Mouse (Mus musculus) myocyte (in vitro differentiated cells): ENCODE data around the gene Med9. TPM values are rescaled to one million over a fixed set of nuclear protein-coding genes. Genes with fewer than 3 reads are reported as not detected.
A peak's percentile ranks its signal among the peaks of the same experiment; 100 is the strongest.

Experiments
- H3K27me3 ChIP-seq: one replicate; pipeline ENCODE4 v1.6.1; 2011; ENCODE audit not compliant: control insufficient read depth, insufficient read depth, insufficient read length
- H3K36me3 ChIP-seq: one replicate; pipeline ENCODE4 v1.6.1; 2011; ENCODE audit not compliant: control insufficient read depth, insufficient read depth
- H3K4me2 ChIP-seq: one replicate; pipeline ENCODE4 v1.6.1; 2011; ENCODE audit warnings: low read depth, control low read depth
- H3K4me3 ChIP-seq: one replicate; pipeline ENCODE4 v1.5.1; 2011; ENCODE audit warnings: mild to moderate bottlenecking, control low read depth, moderate library complexity
- H3K79me2 ChIP-seq: one replicate; pipeline ENCODE4 v1.6.1; 2011; ENCODE audit not compliant: control insufficient read depth, insufficient read depth
- H3ac ChIP-seq: one replicate; pipeline ENCODE4 v1.6.1; 2011; ENCODE audit not compliant: control insufficient read depth, insufficient read length
- CEBPB ChIP-seq: IDR thresholded peaks from 2 replicates; pipeline ENCODE4 v1.6.1; 2011; ENCODE audit warnings: mild to moderate bottlenecking, moderate library complexity; ENCODE audit not compliant: poor library complexity, insufficient read depth, severe bottlenecking
- E2F4 ChIP-seq: IDR thresholded peaks from one replicate; pipeline ENCODE4 v1.6.1; 2011; ENCODE audit warnings: mild to moderate bottlenecking, control low read depth, moderate library complexity; ENCODE audit not compliant: insufficient read depth
- MAX ChIP-seq: IDR thresholded peaks from one replicate; pipeline ENCODE4 v1.6.1; 2011; ENCODE audit warnings: low read depth, mild to moderate bottlenecking, control low read depth
- MYOD1 ChIP-seq, 3 experiments: IDR thresholded peaks; one replicate each; pipeline ENCODE4 v1.6.1; 2011; ENCODE audit warnings: control low read depth in 2 of 3, low read depth in 2 of 3, mild to moderate bottlenecking in 2 of 3, moderate library complexity in 1 of 3; ENCODE audit not compliant: insufficient read length in 2 of 3, control insufficient read depth in 1 of 3
- MYOG ChIP-seq, 3 experiments: IDR thresholded peaks; one replicate each; pipeline ENCODE4 v1.6.1; 2011; ENCODE audit warnings: control low read depth in 2 of 3, low read depth in 2 of 3, mild to moderate bottlenecking in 2 of 3; ENCODE audit not compliant: insufficient read length in 2 of 3, control insufficient read depth in 1 of 3, insufficient read depth in 1 of 3
- POLR2A ChIP-seq: IDR thresholded peaks from one replicate; pipeline ENCODE4 v1.6.1; 2011; ENCODE audit warnings: low read depth, mild to moderate bottlenecking, control low read depth, moderate library complexity; ENCODE audit not compliant: insufficient read length
- POLR2AphosphoS2 ChIP-seq: IDR thresholded peaks from one replicate; pipeline ENCODE4 v1.6.1; 2011; ENCODE audit warnings: low read depth, control low read depth; ENCODE audit not compliant: insufficient read length
- REST ChIP-seq: IDR thresholded peaks from one replicate; pipeline ENCODE4 v1.6.1; 2011; ENCODE audit warnings: mild to moderate bottlenecking, control low read depth, moderate library complexity; ENCODE audit not compliant: insufficient read depth, insufficient read length
- SRF ChIP-seq: IDR thresholded peaks from one replicate; pipeline ENCODE4 v1.6.1; 2011; ENCODE audit warnings: low read depth; ENCODE audit not compliant: control insufficient read depth, insufficient read length
- TCF12 ChIP-seq: IDR thresholded peaks from one replicate; pipeline ENCODE4 v1.6.1; 2011; ENCODE audit warnings: mild to moderate bottlenecking, control low read depth; ENCODE audit not compliant: poor library complexity, insufficient read depth, severe bottlenecking
- TCF3 ChIP-seq: IDR thresholded peaks from one replicate; pipeline ENCODE4 v1.6.1; 2011; ENCODE audit warnings: low read depth, control low read depth; ENCODE audit not compliant: insufficient read length
- USF1 ChIP-seq: IDR thresholded peaks from one replicate; pipeline ENCODE4 v1.6.1; 2011; ENCODE audit warnings: low read depth, mild to moderate bottlenecking, control low read depth, moderate library complexity
- polyA plus RNA-seq: library from polyadenylated mRNA; unstranded; fragments of >200 nt; fragmentation: generic; extraction: Trizol; gene quantifications from one replicate; pipeline ENCODE4 v1.2.1, GENCODE M21; 2012; ENCODE audit warnings: missing spikeins

Gene Med9
- polyA plus RNA-seq, result 41.6 TPM

- Histone ChIP-seq H3K27me3 (no peaks in the 10 kb centered on the region), H3K4me3 (peak within 1 kb of the TSS; percentile 81), H3ac (peak within 1 kb of the TSS; percentile 85), H3K4me2 (peak within 1 kb of the TSS; percentile 99), H3K79me2 (peaks cover 26% of the 10 kb centered on the region), H3K36me3 (no peaks in the 10 kb centered on the region)
- TF ChIP-seq SRF, result peak; percentile 8
- no peak for TF ChIP-seq USF1
- TF ChIP-seq REST, result no peak
- TF ChIP-seq MYOG (IDR thresholded peaks at IDR 0.05; ENCODE audit: control insufficient read depth in 1 of 3, insufficient read depth in 1 of 3, insufficient read length in 2 of 3, low read depth in 2 of 3), result peak; percentile 38 to 84 (median 81)
- peak; percentile 84 for TF ChIP-seq E2F4
- no peak for TF ChIP-seq TCF12
- TF ChIP-seq MYOD1 (IDR thresholded peaks at IDR 0.05; ENCODE audit: control insufficient read depth in 1 of 3, insufficient read length in 2 of 3, low read depth in 2 of 3), result peak in 2 of 3 experiments; percentile 73 to 83
- peak; percentile 70 for TF ChIP-seq POLR2AphosphoS2
- TF ChIP-seq POLR2A, result peak; percentile 73
These were observed at the start of gene Med9 for GRCm38 (mm10) chr11:59947752-59948400. Med9 (plus strand) TSS chr11:59948206.

GRCm38 (mm10) chr11:59899711-59900685 lies 48.0 kb upstream of the Med9 start:
- H3K4me2 ChIP-seq, result no peak overlapping the region
- no peaks in the 10 kb centered on the region for H3K27me3 ChIP-seq
- H3K79me2 ChIP-seq, result no peaks in the 10 kb centered on the region
- no peaks in the 10 kb centered on the region for H3K36me3 ChIP-seq
- no peak overlapping the region for H3ac ChIP-seq
- TF ChIP-seq TCF12, result no peak
- no peak overlapping the region for H3K4me3 ChIP-seq

- Histone ChIP-seq H3K79me2 (no peaks in the 10 kb centered on the region), H3K27me3 (no peaks in the 10 kb centered on the region), H3K4me2 (no peak overlapping the region), H3K4me3 (no peak overlapping the region), H3K36me3 (no peaks in the 10 kb centered on the region), H3ac (no peak overlapping the region)
- no peak for TF ChIP-seq TCF12
- TF ChIP-seq TCF3, result no peak
- TF ChIP-seq E2F4, result no peak
- TF ChIP-seq SRF, result no peak
- TF ChIP-seq POLR2A, result no peak
- TF ChIP-seq CEBPB, result no peak
- TF ChIP-seq MYOG (IDR thresholded peaks at IDR 0.05; ENCODE audit: control insufficient read depth in 1 of 3, insufficient read depth in 1 of 3, insufficient read length in 2 of 3, low read depth in 2 of 3), result no peak
- TF ChIP-seq REST, result no peak
- no peak for TF ChIP-seq MAX
These were observed 47.0 kb upstream of the Med9 start for GRCm38 (mm10) chr11:59900995-59901394.

GRCm38 (mm10) chr11:59902045-59902726 lies 45.8 kb upstream of the Med9 start:
- no peak for TF ChIP-seq TCF12
- TF ChIP-seq MAX, result no peak
- no peak for TF ChIP-seq CEBPB
- no peak for TF ChIP-seq POLR2AphosphoS2
- TF ChIP-seq USF1, result no peak
- TF ChIP-seq SRF, result no peak
- no peak for TF ChIP-seq POLR2A
- TF ChIP-seq E2F4, result no peak
- no peak for TF ChIP-seq MYOD1 (IDR thresholded peaks at IDR 0.05; ENCODE audit: control insufficient read depth in 1 of 3, insufficient read length in 2 of 3, low read depth in 2 of 3)
- TF ChIP-seq REST, result no peak
- no peak for TF ChIP-seq MYOG (IDR thresholded peaks at IDR 0.05; ENCODE audit: control insufficient read depth in 1 of 3, insufficient read depth in 1 of 3, insufficient read length in 2 of 3, low read depth in 2 of 3)
- TF ChIP-seq TCF3, result no peak
- Histone ChIP-seq H3K79me2 (no peaks in the 10 kb centered on the region), H3ac (no peak overlapping the region), H3K4me3 (no peak overlapping the region), H3K36me3 (no peaks in the 10 kb centered on the region), H3K4me2 (peak overlapping the region; percentile 12), H3K27me3 (no peaks in the 10 kb centered on the region)
